ENCODE assay signal across 25 mouse cellular contexts in genomic region chr17:82963374-82963773, GRCm38 (mm10).
A peak's percentile ranks its signal among the peaks of the same experiment; 100 is the strongest.
DNase-seq lines count a peak whose midpoint lies in the region; ATAC-seq and TF ChIP-seq lines count a peak whose summit lies in the region.
"Had no signal": no experiment of that assay in that cellular context is flagged by ENCODE, and none has a peak within 500 bp of the region (broad histone marks: within the 10 kb centered on the region; RNA-seq: fewer than 3 reads in every experiment).

No protein-coding gene starts in this region.

- no peak overlapping the region for H3K27ac ChIP-seq in layer of hippocampus, adult 2 months
- H3K27ac ChIP-seq: embryonic facial prominence, embryonic 10.5 days; embryonic facial prominence, embryonic 13.5 days; forebrain, embryonic 13.5 days; hindbrain, embryonic 12.5 days; hindbrain, embryonic 15.5 days had no signal

- no peak for TF ChIP-seq CTCF in layer of hippocampus, adult 2 months (conservative IDR thresholded peaks at IDR 0.05)

- peak; percentile 85 for ATAC-seq in frontal cortex, adult (ENCODE audit: low TSS enrichment)
- ATAC-seq: activated CD4-positive, CD25-positive, alpha-beta regulatory T cell, adult 4 months; forebrain, embryonic 13.5 days; forebrain, embryonic 16.5 days had no signal

- DNase-seq in frontal cortex, postnatal 14 days (ENCODE audit: low spot score in 2 of 2) = no peak
- peak; percentile 12 to 13 for DNase-seq in layer of hippocampus, adult 8-10 months (ENCODE audit: low spot score in 2 of 2)
- DNase-seq in layer of hippocampus, adult 2 months (ENCODE audit: low spot score in 2 of 2) = no peak
- peak; percentile 21 for DNase-seq in right cerebral cortex, adult 18-20 months
- DNase-seq in right cerebral cortex, postnatal 4 days = no peak
- peak; percentile 4 to 6 for DNase-seq in right cerebral cortex, postnatal 36 days (ENCODE audit: low spot score in 2 of 2)
- no peak for DNase-seq in testis, postnatal 14 days (ENCODE audit: low spot score)
- DNase-seq: adrenal gland, adult 8-10 months; adrenal gland, postnatal 25 days; cerebellum, adult 11 months; cerebellum, adult 2 months; cerebellum, adult 9-11 months; cerebellum, postnatal 25 days; embryo, embryonic 11 days; gastrocnemius, postnatal 25 days; heart, adult 18-20 months had no signal

- H3K4me3 ChIP-seq in layer of hippocampus, adult 2 months = no peak overlapping the region
- H3K4me3 ChIP-seq: embryonic facial prominence, embryonic 10.5 days; embryonic facial prominence, embryonic 13.5 days; erythroblast, embryonic 14.5 days; forebrain, embryonic 13.5 days; hindbrain, embryonic 12.5 days; hindbrain, embryonic 15.5 days had no signal

Comparison
In these comparisons a context has a peak if more than half of its experiments do, and no peak if none do; other contexts are left out.
1. DNase-seq: peak in layer of hippocampus, adult 8-10 months (2 of 2), right cerebral cortex, adult 18-20 months (single experiment) and right cerebral cortex, postnatal 36 days (2 of 2); none in frontal cortex, postnatal 14 days (0 of 2), layer of hippocampus, adult 2 months (0 of 2), right cerebral cortex, postnatal 4 days (single experiment) and testis, postnatal 14 days (single experiment).